Mouse (Mus musculus) mesoderm, embryonic 11.5 days (tissue): ENCODE measurements around the gene Lrrc8d.

Source experiments
- DNase-seq: peaks from one replicate; pipeline ENCODE4 v3.0.0-alpha.2; 2012; ENCODE audit warnings: low read depth, low spot score

The Lrrc8d gene

GRCm38 (mm10) chr5:105715531-105716124, 15.9 kb downstream of the Lrrc8d start:
- DNase-seq = no peak

GRCm38 (mm10) chr5:105717294-105717693, 17.5 kb downstream of the Lrrc8d start:
- no peak for DNase-seq

GRCm38 (mm10) chr5:105718138-105718670, 18.4 kb downstream of the Lrrc8d start:
- no peak for DNase-seq

- no peak for DNase-seq
Measured at GRCm38 (mm10) chr5:105721267-105721666, 21.5 kb downstream of the Lrrc8d start.

- no peak for DNase-seq
Measured at GRCm38 (mm10) chr5:105722807-105723206, 23.0 kb downstream of the Lrrc8d start.

GRCm38 (mm10) chr5:105730193-105730831, 30.5 kb downstream of the Lrrc8d start:
- DNase-seq = no peak

GRCm38 (mm10) chr5:105731173-105731626, 31.4 kb downstream of the Lrrc8d start:
- no peak for DNase-seq

GRCm38 (mm10) chr5:105731627-105732432, 32.1 kb downstream of the Lrrc8d start:
- DNase-seq = peak; percentile 51

GRCm38 (mm10) chr5:105732433-105732891, 32.7 kb downstream of the Lrrc8d start:
- DNase-seq = no peak

- DNase-seq = no peak
Measured at GRCm38 (mm10) chr5:105733226-105733625, 33.5 kb downstream of the Lrrc8d start.

GRCm38 (mm10) chr5:105736365-105736764, 36.6 kb downstream of the Lrrc8d start:
- DNase-seq = no peak

GRCm38 (mm10) chr5:105737145-105737544, 37.4 kb downstream of the Lrrc8d start:
- no peak for DNase-seq

- DNase-seq = no peak
Measured at GRCm38 (mm10) chr5:105740437-105740836, 40.7 kb downstream of the Lrrc8d start.

GRCm38 (mm10) chr5:105742641-105743040, 42.9 kb downstream of the Lrrc8d start:
- DNase-seq = no peak

GRCm38 (mm10) chr5:105745324-105745723, 45.6 kb downstream of the Lrrc8d start:
- DNase-seq = no peak

- DNase-seq = no peak
Measured at GRCm38 (mm10) chr5:105745927-105746454, 46.2 kb downstream of the Lrrc8d start.

- no peak for DNase-seq
Measured at GRCm38 (mm10) chr5:105754803-105755202, 55.0 kb downstream of the Lrrc8d start.

GRCm38 (mm10) chr5:105755491-105755890, 55.7 kb downstream of the Lrrc8d start:
- no peak for DNase-seq

- no peak for DNase-seq
Measured at GRCm38 (mm10) chr5:105757978-105758377, 58.2 kb downstream of the Lrrc8d start.

GRCm38 (mm10) chr5:105758866-105759265, 59.1 kb downstream of the Lrrc8d start:
- DNase-seq = no peak

- DNase-seq = peak; percentile 77
Measured at GRCm38 (mm10) chr5:105761848-105762482, 62.2 kb downstream of the Lrrc8d start.
